Mouse (Mus musculus): ENCODE measurements around the gene Syt17.

Syt17 gene

GRCm38 (mm10) chr7:118462818-118463762, 15.1 kb upstream of the Syt17 start:
- no peak for DNase-seq (ENCODE audit: low read depth, low spot score)

- no peak for DNase-seq (ENCODE audit: low read depth, low spot score)
These were observed 13.5 kb upstream of the Syt17 start for GRCm38 (mm10) chr7:118461400-118462136.

- DNase-seq (ENCODE audit: low read depth, low spot score) = no peak
These were observed 5.7 kb upstream of the Syt17 start for GRCm38 (mm10) chr7:118453722-118454121.

- no peak for DNase-seq (ENCODE audit: low read depth, low spot score)
These were observed 4.9 kb upstream of the Syt17 start for GRCm38 (mm10) chr7:118452940-118453339.

GRCm38 (mm10) chr7:118447291-118448133, 510 bp downstream of the Syt17 start:
- no peak for DNase-seq (ENCODE audit: low read depth, low spot score)

GRCm38 (mm10) chr7:118443895-118444485, 4.0 kb downstream of the Syt17 start:
- DNase-seq (ENCODE audit: low read depth, low spot score) = no peak

GRCm38 (mm10) chr7:118443371-118443770, 4.7 kb downstream of the Syt17 start:
- no peak for DNase-seq (ENCODE audit: low read depth, low spot score)

GRCm38 (mm10) chr7:118441535-118441934, 6.5 kb downstream of the Syt17 start:
- no peak for DNase-seq (ENCODE audit: low read depth, low spot score)

GRCm38 (mm10) chr7:118437101-118437802, 10.8 kb downstream of the Syt17 start:
- DNase-seq (ENCODE audit: low read depth, low spot score) = no peak

GRCm38 (mm10) chr7:118428937-118429336, 19.1 kb downstream of the Syt17 start:
- DNase-seq (ENCODE audit: low read depth, low spot score) = no peak

GRCm38 (mm10) chr7:118419491-118420180, 28.4 kb downstream of the Syt17 start:
- no peak for DNase-seq (ENCODE audit: low read depth, low spot score)

- no peak for DNase-seq (ENCODE audit: low read depth, low spot score)
These were observed 33.8 kb downstream of the Syt17 start for GRCm38 (mm10) chr7:118414183-118414582.

GRCm38 (mm10) chr7:118411877-118412276, 36.1 kb downstream of the Syt17 start:
- DNase-seq (ENCODE audit: low read depth, low spot score) = no peak

- no peak for DNase-seq (ENCODE audit: low read depth, low spot score)
These were observed 38.6 kb downstream of the Syt17 start for GRCm38 (mm10) chr7:118409421-118409820.

GRCm38 (mm10) chr7:118405251-118405650, 42.8 kb downstream of the Syt17 start:
- no peak for DNase-seq (ENCODE audit: low read depth, low spot score)

- DNase-seq (ENCODE audit: low read depth, low spot score) = no peak
These were observed 45.4 kb downstream of the Syt17 start for GRCm38 (mm10) chr7:118402576-118403022.

- DNase-seq (ENCODE audit: low read depth, low spot score) = no peak
These were observed 46.1 kb downstream of the Syt17 start for GRCm38 (mm10) chr7:118401949-118402348.

- DNase-seq (ENCODE audit: low read depth, low spot score) = no peak
These were observed 48.3 kb downstream of the Syt17 start for GRCm38 (mm10) chr7:118399764-118400163.

- DNase-seq (ENCODE audit: low read depth, low spot score) = no peak
These were observed 57.3 kb downstream of the Syt17 start for GRCm38 (mm10) chr7:118390705-118391104.

GRCm38 (mm10) chr7:118380996-118381395, 67.0 kb downstream of the Syt17 start:
- no peak for DNase-seq (ENCODE audit: low read depth, low spot score)

Measured in embryo, embryonic 11.5 days (tissue).